Mouse (Mus musculus): ENCODE data around the gene Il22ra1.
"Not testable (repeated sequence)": the region's sequence is repeated elsewhere in the genome, so short reads cannot be mapped to it uniquely, and the experiment has no call there.

Gene Il22ra1

GRCm38 (mm10) chr4:135727817-135728216, at the start of gene Il22ra1:
Il22ra1 (plus strand) TSS chr4:135728172.
- DNase-seq = no peak

DNA sequence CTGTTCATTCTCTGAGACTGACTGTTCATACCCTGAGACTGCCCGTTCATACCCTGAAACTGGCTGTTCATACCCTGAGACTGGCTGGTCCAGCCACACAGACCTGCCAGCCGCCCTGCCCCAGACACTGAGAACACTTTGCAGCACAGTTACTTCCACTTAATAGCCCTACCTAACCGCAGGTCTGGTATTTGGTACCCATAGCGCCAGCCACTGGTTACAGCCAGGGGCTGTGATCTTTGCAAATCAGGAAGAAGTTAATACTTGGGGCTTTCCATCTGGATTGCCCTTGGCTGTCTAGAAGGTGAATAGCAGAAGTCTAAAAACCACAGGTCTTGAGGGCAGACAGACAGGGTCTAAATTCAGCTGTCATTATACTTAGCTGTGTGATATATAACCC, 48.7 kb upstream of the Il22ra1 start:
- no peak for DNase-seq

GRCm38 (mm10) chr4:135681789-135682188, 46.2 kb upstream of the Il22ra1 start:
- no peak for DNase-seq

DNA sequence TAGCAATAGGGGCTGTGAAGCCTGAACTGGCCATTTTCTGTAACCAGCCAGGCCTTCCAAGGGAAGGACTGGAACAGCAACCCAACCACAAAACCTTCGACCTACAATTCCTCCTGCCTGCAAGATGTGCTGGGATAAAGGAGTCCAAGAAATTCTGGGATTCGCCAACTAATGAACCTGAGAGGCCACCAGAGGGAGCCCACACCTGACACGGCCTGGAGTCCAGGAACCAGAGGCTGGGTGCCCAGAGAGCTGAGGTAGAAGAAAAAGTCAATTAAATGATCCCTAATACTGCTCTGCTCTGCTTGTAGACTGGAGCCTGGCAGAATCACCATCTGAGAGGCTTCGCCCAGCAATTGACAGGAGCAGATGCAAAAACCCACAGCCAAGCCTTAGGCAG, 44.4 kb upstream of the Il22ra1 start:
- DNase-seq = peak; percentile 31 to 36

DNA sequence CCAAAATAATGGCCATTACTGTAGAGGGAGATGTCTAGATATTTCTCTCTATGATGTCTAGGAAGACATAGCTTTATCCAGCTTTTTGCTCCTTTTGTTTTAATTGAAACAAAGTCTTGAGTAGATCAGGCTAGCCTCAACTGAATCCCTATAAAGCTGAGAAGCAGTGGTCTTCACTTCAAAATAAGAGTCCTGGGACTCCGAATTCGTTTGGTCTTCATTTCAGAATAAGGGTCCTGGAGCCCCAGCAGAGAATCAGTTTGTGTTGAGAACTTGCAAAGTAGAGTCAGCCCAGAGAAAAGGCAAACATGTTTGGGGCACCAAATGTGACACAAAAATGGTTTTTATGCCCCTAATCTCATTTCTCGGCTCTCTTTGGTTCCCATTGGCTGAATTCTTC, 43.2 kb upstream of the Il22ra1 start:
- no peak for DNase-seq

DNA sequence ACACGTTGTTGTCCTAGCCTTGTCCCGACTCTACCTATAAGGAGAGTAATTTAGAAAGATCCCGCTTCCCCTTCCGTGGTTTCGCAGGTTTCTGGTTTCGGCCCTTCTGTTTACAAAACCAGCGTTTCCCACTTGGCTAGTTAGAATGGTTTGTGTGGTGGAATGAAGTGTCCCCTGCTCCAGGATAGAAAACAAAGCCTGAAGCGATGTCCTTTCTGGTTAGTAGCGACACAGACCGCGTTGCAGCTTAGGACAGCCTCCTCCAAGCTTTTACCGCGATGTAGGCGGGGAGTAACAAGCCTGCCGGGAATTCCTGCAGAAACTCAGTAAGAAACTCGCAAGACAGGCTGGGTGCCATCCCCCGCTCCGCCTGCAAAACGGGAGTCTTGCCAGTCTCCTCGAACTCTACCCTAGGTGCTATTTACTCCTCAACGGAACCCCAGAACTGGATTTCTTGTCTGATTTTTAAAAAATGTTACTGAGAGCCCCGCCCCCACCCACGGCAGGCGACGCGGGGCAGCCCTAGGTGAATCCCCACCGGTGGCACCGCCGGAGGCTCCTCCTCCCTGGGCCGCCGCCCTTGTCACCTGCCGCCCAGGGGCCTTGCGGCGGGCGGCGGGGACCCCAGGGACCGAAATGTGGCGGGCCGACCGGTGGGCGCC, 41.9 kb upstream of the Il22ra1 start, which contains the start of gene Ifnlr1:
Gene Ifnlr1, plus strand, starts transcription at position 382 of the 662 bp plus-strand sequence.
- peak; percentile 7 to 19 for DNase-seq

DNA sequence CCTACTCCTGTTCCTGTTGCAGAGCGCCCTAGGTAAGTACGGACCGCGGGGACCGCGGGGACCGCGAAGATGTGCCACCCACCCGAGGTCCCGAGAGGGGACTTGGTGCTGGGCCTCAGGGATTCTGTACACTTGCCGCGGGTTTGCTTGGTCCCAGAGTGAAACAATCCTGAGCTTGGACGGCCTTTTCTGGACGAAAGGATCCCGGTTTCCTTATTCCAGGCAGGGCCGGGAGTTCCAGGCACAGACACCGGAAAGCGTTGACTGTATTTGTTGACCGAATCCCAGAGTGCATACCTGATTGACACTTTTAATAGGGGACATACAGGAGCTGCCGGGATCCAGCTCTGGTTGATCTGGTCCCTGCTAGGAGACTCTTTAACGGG, 41.4 kb upstream of the Il22ra1 start:
- DNase-seq = no peak

- no peak for DNase-seq
Observed at GRCm38 (mm10) chr4:135689797-135690196, 38.2 kb upstream of the Il22ra1 start.

DNA sequence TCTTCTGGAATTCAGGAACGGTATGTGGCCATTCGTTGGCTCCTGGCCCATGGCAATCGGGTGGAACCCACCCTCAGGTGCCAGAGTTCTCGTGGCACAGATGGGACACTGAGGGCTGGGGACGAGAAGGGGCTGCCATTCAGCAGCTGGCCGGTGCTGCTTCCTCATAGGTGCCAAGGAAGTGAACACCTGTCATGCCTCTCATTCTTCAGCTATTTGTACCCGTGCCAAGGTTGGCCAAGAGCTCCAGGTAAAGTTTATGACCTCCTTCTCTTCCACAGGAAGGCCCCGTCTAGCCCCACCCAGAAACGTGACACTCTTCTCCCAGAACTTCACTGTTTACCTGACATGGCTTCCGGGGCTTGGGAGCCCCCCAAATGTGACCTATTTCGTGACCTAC, 37.7 kb upstream of the Il22ra1 start:
- no peak for DNase-seq

- DNase-seq = no peak
Observed at GRCm38 (mm10) chr4:135692916-135693315, 35.1 kb upstream of the Il22ra1 start.

GRCm38 (mm10) chr4:135698498-135698897, 29.5 kb upstream of the Il22ra1 start:
- no peak for DNase-seq

DNA sequence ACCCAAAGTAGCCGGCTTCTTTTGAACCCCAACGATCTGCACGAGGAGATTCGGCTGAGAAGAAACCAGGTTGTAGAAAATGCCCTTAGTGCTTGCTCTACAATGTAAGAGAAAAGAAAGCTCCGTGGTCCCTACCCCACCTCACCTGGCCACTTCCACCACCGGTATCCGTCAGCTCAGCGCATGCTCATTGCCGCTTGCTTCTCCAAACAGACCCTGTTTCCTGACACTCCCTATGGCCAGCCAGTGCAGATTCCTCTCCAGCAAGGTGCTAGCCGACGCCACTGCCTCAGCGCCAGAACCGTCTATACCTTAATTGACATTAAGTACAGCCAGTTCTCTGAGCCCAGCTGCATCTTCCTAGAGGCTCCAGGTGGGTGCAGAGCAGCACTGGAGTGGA, 24.5 kb upstream of the Il22ra1 start:
- DNase-seq = no peak

GRCm38 (mm10) chr4:135704016-135704415, 24.0 kb upstream of the Il22ra1 start:
- DNase-seq = no peak

DNA sequence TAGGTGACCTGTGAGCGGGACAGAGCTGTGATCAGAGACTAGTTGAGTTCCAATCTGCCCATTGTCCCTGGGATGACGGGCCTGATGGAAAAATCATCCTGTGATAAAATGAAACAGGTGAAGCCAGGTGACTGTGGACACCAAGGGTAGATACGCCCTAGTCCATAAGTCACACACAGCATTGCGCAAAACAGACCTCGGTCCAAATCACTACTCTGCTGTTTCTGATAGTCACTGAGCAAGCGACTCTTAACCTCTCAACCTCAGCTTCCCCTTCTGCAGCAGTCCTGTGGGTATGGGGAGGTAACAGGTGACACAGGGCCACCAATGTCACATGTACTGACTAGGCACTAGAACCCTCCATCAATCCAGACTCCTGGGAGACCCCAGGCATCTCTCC, 21.9 kb upstream of the Il22ra1 start:
- DNase-seq = no peak

GRCm38 (mm10) chr4:135709072-135709564, 18.9 kb upstream of the Il22ra1 start:
- peak; percentile 57 to 71 for DNase-seq

DNA sequence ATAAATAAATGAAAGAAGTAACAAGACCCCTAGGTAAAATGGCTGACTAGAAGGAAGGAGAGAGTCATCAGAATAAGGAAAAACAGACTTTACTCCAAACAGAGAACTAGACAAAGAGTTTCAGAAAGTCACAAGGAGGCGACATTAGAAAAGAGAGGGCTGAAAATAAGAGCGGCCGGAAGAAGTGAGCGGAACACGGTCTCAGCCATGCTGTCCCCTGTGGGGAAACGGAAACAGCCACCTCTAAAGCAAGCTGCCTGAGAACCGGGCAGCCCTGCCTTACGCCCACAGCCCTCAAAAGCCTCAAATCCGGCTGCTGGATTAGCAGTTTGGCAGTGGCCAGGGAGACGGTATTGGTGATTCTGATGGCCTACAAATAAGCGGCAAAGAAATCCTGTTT, 18.4 kb upstream of the Il22ra1 start:
- DNase-seq = no peak

DNA sequence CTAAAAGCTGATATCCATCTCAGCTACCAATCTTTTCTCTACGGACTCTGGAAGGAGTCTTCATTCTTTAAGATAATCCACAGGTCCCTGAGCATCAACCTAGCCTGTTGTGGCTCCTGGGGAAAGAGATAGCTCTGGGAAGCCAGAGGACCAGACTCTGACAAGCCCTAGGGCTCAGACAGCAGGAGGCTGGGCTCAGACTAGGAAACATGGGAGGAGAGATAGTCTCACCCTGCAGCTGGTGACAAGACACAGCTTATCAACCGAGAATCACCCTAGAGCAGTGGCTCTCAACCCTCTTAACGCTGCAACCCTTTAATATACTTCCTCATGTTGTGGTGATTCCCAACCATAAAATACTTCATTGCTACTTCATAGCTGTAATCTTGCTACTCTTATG, 17.6 kb upstream of the Il22ra1 start:
- no peak for DNase-seq

DNA sequence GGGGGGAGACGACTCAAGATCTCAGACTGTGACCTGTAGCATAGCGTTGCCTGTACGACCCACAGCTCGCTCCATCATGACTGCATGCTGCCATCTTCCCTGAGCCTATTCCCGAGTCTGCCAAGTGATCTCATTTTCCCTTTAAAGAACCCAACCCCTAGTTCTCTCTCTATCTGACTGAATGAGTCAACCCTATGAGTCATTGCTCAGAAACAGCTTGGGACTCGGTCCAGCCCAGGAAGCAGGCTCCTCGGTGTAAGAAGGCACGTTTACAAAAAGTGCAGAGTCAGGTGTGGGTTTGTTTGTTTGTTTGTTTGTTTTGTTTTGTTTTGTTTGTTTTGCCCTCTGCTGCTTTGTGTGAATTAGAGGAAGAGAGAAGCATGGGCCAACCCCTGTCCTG, 13.2 kb upstream of the Il22ra1 start:
- peak in 1 of 2 experiments; percentile 7 for DNase-seq

GRCm38 (mm10) chr4:135716438-135716837, 11.5 kb upstream of the Il22ra1 start:
- not testable (repeated sequence) for DNase-seq

- DNase-seq = no peak
Observed at GRCm38 (mm10) chr4:135722540-135723290, 5.3 kb upstream of the Il22ra1 start.

DNA sequence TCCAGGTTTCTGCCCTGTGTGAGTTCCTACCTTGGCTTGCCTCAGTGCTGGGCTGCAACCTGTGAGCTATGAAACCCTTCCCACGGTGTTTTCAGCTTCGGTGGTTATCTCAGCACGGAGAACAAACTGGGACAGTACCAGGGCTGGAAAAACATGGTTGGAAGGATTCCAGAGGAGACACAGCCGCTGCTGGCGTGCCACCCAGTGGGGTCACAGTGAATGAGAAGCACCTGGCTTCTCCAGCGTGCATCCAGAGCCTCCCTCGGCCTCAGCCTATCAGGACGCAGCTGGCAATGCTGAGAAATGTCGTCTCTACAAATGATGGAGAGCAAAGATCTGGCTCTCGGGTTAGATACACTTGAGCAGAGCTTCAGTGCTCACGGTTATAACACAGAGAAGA, 1.6 kb upstream of the Il22ra1 start:
- DNase-seq = peak in 1 of 2 experiments; percentile 14

GRCm38 (mm10) chr4:135730204-135730603, 2.2 kb downstream of the Il22ra1 start:
- peak; percentile 43 to 45 for DNase-seq

- DNase-seq = no peak
Observed at GRCm38 (mm10) chr4:135730951-135731350, 3.0 kb downstream of the Il22ra1 start.

DNA sequence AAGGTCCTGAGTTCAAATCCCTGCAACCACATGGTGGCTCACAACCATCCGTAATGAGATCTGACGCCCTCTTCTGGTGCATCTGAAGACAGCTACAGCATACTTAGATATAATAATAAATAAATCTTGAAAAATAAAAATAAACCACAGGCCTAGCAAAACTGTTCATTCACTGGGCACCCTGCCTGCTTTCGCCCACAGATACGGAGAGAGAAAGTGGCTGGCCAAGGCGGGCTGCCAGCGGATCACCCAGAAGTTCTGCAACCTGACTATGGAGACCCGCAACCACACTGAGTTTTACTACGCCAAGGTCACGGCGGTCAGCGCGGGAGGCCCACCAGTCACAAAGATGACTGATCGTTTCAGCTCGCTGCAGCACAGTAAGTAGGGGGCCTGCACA, 5.9 kb downstream of the Il22ra1 start:
- DNase-seq = no peak

Measured in cerebellum, adult 18-20 months (tissue).